Mouse (Mus musculus) liver, adult 2 months (tissue): ENCODE data around the gene Elf2.

Source experiments
- CTCF ChIP-seq: fragments of 200-500 bp; IDR thresholded peaks from 2 replicates; pipeline ENCODE4 v1.5.1; 2011; ENCODE audit warnings: low read depth, low read length, control low read depth
- POLR2A ChIP-seq: fragments of 200-500 bp; IDR thresholded peaks from 2 replicates; pipeline ENCODE4 v1.6.1; 2011; ENCODE audit warnings: low read length, control low read depth; ENCODE audit not compliant: insufficient read depth; ENCODE audit errors: extremely low read depth

- TF ChIP-seq POLR2A (no peak), CTCF (no peak)
Observed at GRCm38 (mm10) chr3:51252689-51253402, 87.6 kb downstream of the Elf2 start.
